Comparison of ENCODE assay signal across 9 mouse cellular contexts in genomic region chr13:58010416-58010815, GRCm38 (mm10).
"Had no signal": no experiment of that assay in that cellular context is flagged by ENCODE, and none has a peak within 500 bp of the region (broad histone marks: within the 10 kb centered on the region; RNA-seq: fewer than 3 reads in every experiment).

No protein-coding gene starts in this region.

- DNase-seq: kidney, adult 2 months; kidney, postnatal 14 days; lung, adult 2 months; lung, postnatal 36 days; right cerebral cortex, postnatal 4 days; thymus, adult 2 months; thymus, postnatal 36 days had no signal

- ATAC-seq: lung, postnatal 0 days; midbrain, embryonic 13.5 days had no signal
